Comparison of ENCODE assay signal across 9 mouse cellular contexts in genomic region chr16:91746101-91746950, GRCm38 (mm10). TPM values are rescaled to one million over a fixed set of nuclear protein-coding genes. Genes with fewer than 3 reads are reported as not detected.
A peak's percentile ranks its signal among the peaks of the same experiment; 100 is the strongest.
DNase-seq lines count a peak whose midpoint lies in the region; ATAC-seq and TF ChIP-seq lines count a peak whose summit lies in the region.
"Had no signal": no experiment of that assay in that cellular context is flagged by ENCODE, and none has a peak within 500 bp of the region (broad histone marks: within the 10 kb centered on the region; RNA-seq: fewer than 3 reads in every experiment).

No protein-coding gene starts in this region.

- H3K4me2 ChIP-seq in heart, embryonic 15.5 days, result peak overlapping the region; percentile 42
- H3K4me2 ChIP-seq in heart, embryonic 11.5 days, result no peak overlapping the region
- no peak overlapping the region for H3K4me2 ChIP-seq in hindbrain, embryonic 15.5 days
- 0 out of 2 replicates have a peak overlapping the region, but pooled peaks have one; percentile 9 for H3K4me2 ChIP-seq in stomach, postnatal 0 days (replicated peaks; ENCODE audit: low read depth)
- no peak overlapping the region for H3K4me2 ChIP-seq in midbrain, embryonic 11.5 days

- H3K27ac ChIP-seq in heart, embryonic 15.5 days, result peak overlapping the region; percentile 47
- H3K27ac ChIP-seq in heart, embryonic 11.5 days (ENCODE audit: low read depth, low read length), result no peak overlapping the region
- H3K27ac ChIP-seq in hindbrain, embryonic 15.5 days (replicated peaks), result 0 out of 2 replicates have a peak overlapping the region, but pooled peaks have one; percentile 22
- H3K27ac ChIP-seq in stomach, postnatal 0 days (replicated peaks), result 0 out of 2 replicates have a peak overlapping the region, but pooled peaks have one; percentile 19
- H3K27ac ChIP-seq in midbrain, embryonic 11.5 days (ENCODE audit: low read depth, low read length), result no peak overlapping the region
- H3K27ac ChIP-seq: liver, embryonic 14.5 days had no signal

- DNase-seq in CD4-positive, CD25-positive, alpha-beta regulatory T cell, adult 2 months (ENCODE audit: low read depth, low spot score), result peak; percentile 33
- peak; percentile 89 for DNase-seq in cerebellum, adult 9-10 months
- DNase-seq in lung, postnatal 10 days, result peak; percentile 53
- peak; percentile 70 for DNase-seq in stomach, postnatal 0 days (ENCODE audit: low spot score)
- no peak for DNase-seq in midbrain, embryonic 11.5 days (ENCODE audit: low spot score, missing footprints)

- no peaks in the 10 kb centered on the region for H3K27me3 ChIP-seq in heart, embryonic 15.5 days
- no peaks in the 10 kb centered on the region for H3K27me3 ChIP-seq in heart, embryonic 11.5 days (ENCODE audit: control insufficient read depth, insufficient read depth, low read length)
- H3K27me3 ChIP-seq in hindbrain, embryonic 15.5 days, result no peaks in the 10 kb centered on the region
- no peaks in the 10 kb centered on the region for H3K27me3 ChIP-seq in stomach, postnatal 0 days (ENCODE audit: control insufficient read depth, insufficient read depth, low read length)
- H3K27me3 ChIP-seq in midbrain, embryonic 11.5 days (ENCODE audit: control insufficient read depth, insufficient read depth, low read length), result no peaks in the 10 kb centered on the region

- ATAC-seq in heart, embryonic 15.5 days (replicated peaks; ENCODE audit: insufficient number of reproducible peaks, insufficient read depth, low FRiP score, low read depth), result no peak
- no peak for ATAC-seq in heart, embryonic 11.5 days (replicated peaks; ENCODE audit: insufficient number of reproducible peaks, low FRiP score, low TSS enrichment)
- ATAC-seq in hindbrain, embryonic 15.5 days (ENCODE audit: low FRiP score, low read depth), result no peak
- ATAC-seq in stomach, postnatal 0 days (ENCODE audit: low FRiP score, low TSS enrichment), result peak; percentile 78
- ATAC-seq in midbrain, embryonic 11.5 days (ENCODE audit: low FRiP score), result no peak

- no peak for TF ChIP-seq CTCF in stomach, postnatal 0 days (IDR thresholded peaks at IDR 0.05; ENCODE audit: low read depth)

- TF ChIP-seq EP300 in stomach, postnatal 0 days (optimal IDR thresholded peaks at IDR 0.05), result no peak

- 28% methylated on average over 14 of the region's 14 CpGs for WGBS in heart, embryonic 15.5 days
- 57% methylated on average over 14 of the region's 14 CpGs for WGBS in heart, embryonic 11.5 days (ENCODE audit: insufficient replicate concordance)
- 57% methylated on average over 14 of the region's 14 CpGs for WGBS in hindbrain, embryonic 15.5 days
- 24% methylated on average over 14 of the region's 14 CpGs for WGBS in stomach, postnatal 0 days
- WGBS in midbrain, embryonic 11.5 days, result 79% methylated on average over 14 of the region's 14 CpGs

- H3K9ac ChIP-seq in heart, embryonic 15.5 days, result 0 out of 2 replicates have a peak overlapping the region, but pooled peaks have one; percentile 5
- no peak overlapping the region for H3K9ac ChIP-seq in heart, embryonic 11.5 days (ENCODE audit: low read depth, low read length)
- no peak overlapping the region for H3K9ac ChIP-seq in hindbrain, embryonic 15.5 days
- H3K9ac ChIP-seq in stomach, postnatal 0 days (ENCODE audit: low read length), result no peak overlapping the region
- H3K9ac ChIP-seq in midbrain, embryonic 11.5 days (ENCODE audit: low read length), result no peak overlapping the region
- H3K9ac ChIP-seq: liver, embryonic 14.5 days had no signal

- H3K9me3 ChIP-seq in heart, embryonic 15.5 days (replicated peaks), result no peaks in the 10 kb centered on the region
- no peaks in the 10 kb centered on the region for H3K9me3 ChIP-seq in heart, embryonic 11.5 days (replicated peaks; ENCODE audit: control insufficient read depth, low read length)
- H3K9me3 ChIP-seq in hindbrain, embryonic 15.5 days, result no peaks in the 10 kb centered on the region
- no peaks in the 10 kb centered on the region for H3K9me3 ChIP-seq in stomach, postnatal 0 days (ENCODE audit: control insufficient read depth, low read length)
- no peaks in the 10 kb centered on the region for H3K9me3 ChIP-seq in midbrain, embryonic 11.5 days (ENCODE audit: control insufficient read depth, low read length)

- H3K4me1 ChIP-seq in heart, embryonic 15.5 days (replicated peaks), result peaks cover 16% of the 10 kb centered on the region
- peaks cover 15% of the 10 kb centered on the region for H3K4me1 ChIP-seq in heart, embryonic 11.5 days (ENCODE audit: control insufficient read depth, insufficient read depth, low read length)
- H3K4me1 ChIP-seq in hindbrain, embryonic 15.5 days (replicated peaks), result peaks cover 24% of the 10 kb centered on the region
- H3K4me1 ChIP-seq in stomach, postnatal 0 days (replicated peaks; ENCODE audit: control insufficient read depth, insufficient read depth), result no peaks in the 10 kb centered on the region
- H3K4me1 ChIP-seq in midbrain, embryonic 11.5 days (ENCODE audit: control insufficient read depth, insufficient read depth, low read length), result no peaks in the 10 kb centered on the region

- no peaks in the 10 kb centered on the region; the same call in 1 of the 2 replicates for H3K36me3 ChIP-seq in heart, embryonic 15.5 days
- no peaks in the 10 kb centered on the region for H3K36me3 ChIP-seq in heart, embryonic 11.5 days (ENCODE audit: control insufficient read depth, insufficient read depth, low read length)
- no peaks in the 10 kb centered on the region for H3K36me3 ChIP-seq in hindbrain, embryonic 15.5 days
- no peaks in the 10 kb centered on the region for H3K36me3 ChIP-seq in stomach, postnatal 0 days (ENCODE audit: control insufficient read depth, insufficient read depth, low read length)
- H3K36me3 ChIP-seq in midbrain, embryonic 11.5 days (ENCODE audit: control insufficient read depth, insufficient read depth, low read length), result no peaks in the 10 kb centered on the region

- H3K4me3 ChIP-seq in heart, embryonic 15.5 days, result no peak overlapping the region
- H3K4me3 ChIP-seq in heart, embryonic 11.5 days (ENCODE audit: low read depth, low read length), result no peak overlapping the region
- no peak overlapping the region for H3K4me3 ChIP-seq in hindbrain, embryonic 15.5 days
- H3K4me3 ChIP-seq in stomach, postnatal 0 days (ENCODE audit: low read depth, low read length), result no peak overlapping the region
- no peak overlapping the region for H3K4me3 ChIP-seq in midbrain, embryonic 11.5 days (ENCODE audit: low read depth, low read length)

RNA-seq across cellular contexts. Expression of gene Itsn1, which starts 17.2 kb away (rescaled TPM):
- 17.6 and 22.3 TPM in 2 replicates for polyA plus RNA-seq in heart, embryonic 15.5 days (2015; fragmentation: Nextera tagmentation; extraction: Ambion mirVana)
- polyA plus RNA-seq in heart, embryonic 11.5 days (2014; fragmentation: Nextera tagmentation; extraction: Ambion mirVana), result 26.6 and 29.5 TPM in 2 replicates
- 57.8 and 60.2 TPM in 2 replicates for polyA plus RNA-seq in hindbrain, embryonic 15.5 days (2015; fragmentation: Nextera tagmentation; extraction: Ambion mirVana)
- 7.8 and 8.7 TPM in 2 replicates for polyA plus RNA-seq in stomach, postnatal 0 days (2015; fragmentation: Nextera tagmentation; extraction: Ambion mirVana)
- 54.8 and 57.6 TPM in 2 replicates for polyA plus RNA-seq in midbrain, embryonic 11.5 days (2014; fragmentation: Nextera tagmentation; extraction: Ambion mirVana)

RNA-seq across cellular contexts. Expression of gene Cryzl1, which starts 17.6 kb away (rescaled TPM):
- 50.7 and 56.2 TPM in 2 replicates for polyA plus RNA-seq in heart, embryonic 15.5 days (2015; fragmentation: Nextera tagmentation; extraction: Ambion mirVana)
- polyA plus RNA-seq in heart, embryonic 11.5 days (2014; fragmentation: Nextera tagmentation; extraction: Ambion mirVana), result 54.5 and 54.7 TPM in 2 replicates
- polyA plus RNA-seq in hindbrain, embryonic 15.5 days (2015; fragmentation: Nextera tagmentation; extraction: Ambion mirVana), result 92.8 and 93.4 TPM in 2 replicates
- polyA plus RNA-seq in stomach, postnatal 0 days (2015; fragmentation: Nextera tagmentation; extraction: Ambion mirVana), result 45.2 and 45.3 TPM in 2 replicates
- polyA plus RNA-seq in midbrain, embryonic 11.5 days (2014; fragmentation: Nextera tagmentation; extraction: Ambion mirVana), result 77.0 and 82.5 TPM in 2 replicates

RNA-seq across cellular contexts. Expression of gene Donson, which starts 57.8 kb away (rescaled TPM):
- 10.7 and 12.3 TPM in 2 replicates for polyA plus RNA-seq in heart, embryonic 15.5 days (2015; fragmentation: Nextera tagmentation; extraction: Ambion mirVana)
- 20.5 and 20.7 TPM in 2 replicates for polyA plus RNA-seq in heart, embryonic 11.5 days (2014; fragmentation: Nextera tagmentation; extraction: Ambion mirVana)
- 19.7 and 21.1 TPM in 2 replicates for polyA plus RNA-seq in hindbrain, embryonic 15.5 days (2015; fragmentation: Nextera tagmentation; extraction: Ambion mirVana)
- 5.4 TPM in 2 replicates for polyA plus RNA-seq in stomach, postnatal 0 days (2015; fragmentation: Nextera tagmentation; extraction: Ambion mirVana)
- 38.0 and 39.2 TPM in 2 replicates for polyA plus RNA-seq in midbrain, embryonic 11.5 days (2014; fragmentation: Nextera tagmentation; extraction: Ambion mirVana)

Comparison
In these comparisons a context has a peak if more than half of its experiments do, and no peak if none do; other contexts are left out.
1. H3K27ac ChIP-seq: peak in heart, embryonic 15.5 days (single experiment), hindbrain, embryonic 15.5 days (single experiment) and stomach, postnatal 0 days (single experiment); none in heart, embryonic 11.5 days (single experiment) and midbrain, embryonic 11.5 days (single experiment).
2. H3K4me2 ChIP-seq: peak in heart, embryonic 15.5 days (single experiment) and stomach, postnatal 0 days (single experiment); none in heart, embryonic 11.5 days (single experiment), hindbrain, embryonic 15.5 days (single experiment) and midbrain, embryonic 11.5 days (single experiment).